Mouse (Mus musculus) forelimb bud, embryonic 11.5 days (tissue): Measurements from ENCODE around the gene Il12rb1.

Source experiments
- DNase-seq: peaks from one replicate; pipeline ENCODE4 v3.0.0-alpha.2; 2012; ENCODE audit warnings: low read depth, low spot score

The Il12rb1 gene

GRCm38 (mm10) chr8:70827796-70828195, 19.5 kb downstream of the Il12rb1 start:
- DNase-seq: no peak

DNA sequence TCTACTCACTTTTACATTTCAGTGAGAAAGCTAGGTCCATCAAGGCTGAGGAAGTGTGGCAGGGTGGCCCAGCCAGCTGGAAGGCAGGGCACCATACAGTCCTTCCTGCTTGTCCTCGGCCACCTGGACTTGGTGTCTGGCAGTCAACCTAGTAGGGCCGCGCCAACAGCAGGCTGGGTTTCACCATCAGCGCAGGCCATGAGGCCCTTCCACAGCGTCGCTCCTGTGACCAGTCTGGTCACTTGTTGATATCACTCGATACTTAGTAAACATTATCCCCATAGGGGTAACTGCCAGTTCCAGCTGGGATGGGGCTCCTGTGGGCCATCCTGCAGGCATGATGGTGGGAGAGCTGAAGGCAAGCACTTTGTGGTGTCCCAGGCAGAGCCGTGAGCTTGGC, 23.3 kb downstream of the Il12rb1 start:
- DNase-seq: no peak

DNA sequence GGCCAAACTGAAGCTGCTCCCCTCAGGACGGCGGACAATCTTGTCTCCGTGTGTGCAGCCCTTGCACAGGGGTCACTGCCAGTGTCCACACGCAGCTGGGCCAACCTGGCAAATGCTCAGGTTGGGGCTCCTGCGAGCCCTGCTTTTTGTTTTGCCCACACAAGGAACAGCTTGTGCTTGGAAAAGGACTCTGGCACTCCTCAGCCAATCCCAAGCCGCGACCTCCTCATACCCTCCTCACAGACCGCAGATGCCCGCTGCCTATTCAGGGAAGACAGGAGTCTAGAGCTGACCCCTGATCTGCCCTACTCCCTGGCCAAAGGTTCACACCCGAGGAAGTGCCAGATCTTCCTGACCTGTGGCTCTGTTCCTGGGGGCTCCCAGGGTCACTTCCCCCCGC, 24.1 kb downstream of the Il12rb1 start:
- no peak for DNase-seq

GRCm38 (mm10) chr8:70833018-70833482, 24.8 kb downstream of the Il12rb1 start:
- no peak for DNase-seq

GRCm38 (mm10) chr8:70833520-70833919, 25.3 kb downstream of the Il12rb1 start:
- DNase-seq: no peak

GRCm38 (mm10) chr8:70834071-70834470, 25.8 kb downstream of the Il12rb1 start:
- no peak for DNase-seq

DNA sequence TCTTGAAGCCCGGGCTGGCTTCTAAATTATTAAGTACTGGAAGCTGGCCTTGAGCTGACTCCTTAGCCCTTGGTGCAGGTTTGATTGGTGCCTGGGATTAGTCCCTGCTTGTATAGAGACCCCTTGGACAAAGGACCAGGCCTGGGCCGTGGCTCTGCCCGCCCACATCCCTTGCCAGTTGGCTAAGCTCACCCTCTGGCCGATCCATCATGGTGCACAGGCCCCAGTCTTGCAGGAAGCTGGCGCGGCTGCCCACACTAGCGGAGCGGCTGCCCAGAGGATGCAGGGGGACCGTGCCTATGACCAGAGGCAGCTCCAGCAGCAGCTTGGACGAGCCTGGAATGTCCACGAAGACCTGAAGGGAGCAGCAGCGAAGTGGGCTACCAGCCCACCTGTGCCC, 28.4 kb downstream of the Il12rb1 start:
- no peak for DNase-seq

- no peak for DNase-seq
Observed at GRCm38 (mm10) chr8:70838654-70839407, 30.6 kb downstream of the Il12rb1 start.

GRCm38 (mm10) chr8:70839408-70840351, 31.4 kb downstream of the Il12rb1 start, which contains the start of gene Arrdc2:
Arrdc2 (minus strand) TSS chr8:70839720.
- peak; percentile 100 for DNase-seq

GRCm38 (mm10) chr8:70840590-70840989, 32.3 kb downstream of the Il12rb1 start:
- no peak for DNase-seq

DNA sequence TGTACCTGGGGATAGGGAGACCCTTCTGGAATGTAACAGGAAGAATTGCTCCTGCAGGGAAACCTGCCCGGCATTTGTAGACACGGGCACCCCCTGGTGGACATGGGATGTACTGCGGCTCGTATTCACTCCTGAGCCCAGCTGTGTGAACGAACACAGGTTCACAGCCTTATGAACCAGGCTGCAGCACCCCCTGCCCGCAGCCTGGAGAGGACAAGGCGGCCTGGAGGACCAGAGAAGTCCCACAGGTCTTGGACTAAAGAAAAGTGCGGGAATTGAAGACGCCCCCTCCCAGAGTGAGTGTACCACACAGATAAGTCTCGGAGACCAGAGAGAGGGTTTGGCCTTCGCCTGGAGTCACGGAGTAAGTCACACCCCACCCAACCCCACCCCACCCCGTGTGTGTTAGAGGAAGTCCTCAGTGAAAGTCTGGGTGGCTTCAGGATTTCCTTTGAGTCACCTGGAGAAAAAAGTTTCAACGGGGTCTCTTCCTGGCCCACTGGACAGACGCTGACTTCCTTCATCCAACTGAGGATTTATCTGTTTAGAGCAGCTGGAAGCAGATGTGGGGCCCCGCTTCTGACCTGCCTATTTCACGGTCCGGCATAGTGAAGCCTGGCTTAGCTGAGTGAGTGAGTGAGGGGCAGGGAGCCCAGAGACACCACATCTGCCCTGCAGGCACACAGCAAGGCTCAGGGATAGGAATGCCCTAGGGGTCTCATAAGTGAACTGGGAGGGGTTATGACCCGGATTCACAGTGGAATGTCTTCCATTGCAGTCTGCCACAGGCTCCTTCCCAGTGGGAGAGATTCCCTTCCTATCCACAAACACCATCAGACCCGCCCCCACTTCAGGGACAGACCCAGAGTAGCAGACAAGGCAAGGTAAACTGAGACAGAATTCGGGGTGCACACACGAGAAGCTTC, 33.2 kb downstream of the Il12rb1 start:
- peak; percentile 92 for DNase-seq

DNA sequence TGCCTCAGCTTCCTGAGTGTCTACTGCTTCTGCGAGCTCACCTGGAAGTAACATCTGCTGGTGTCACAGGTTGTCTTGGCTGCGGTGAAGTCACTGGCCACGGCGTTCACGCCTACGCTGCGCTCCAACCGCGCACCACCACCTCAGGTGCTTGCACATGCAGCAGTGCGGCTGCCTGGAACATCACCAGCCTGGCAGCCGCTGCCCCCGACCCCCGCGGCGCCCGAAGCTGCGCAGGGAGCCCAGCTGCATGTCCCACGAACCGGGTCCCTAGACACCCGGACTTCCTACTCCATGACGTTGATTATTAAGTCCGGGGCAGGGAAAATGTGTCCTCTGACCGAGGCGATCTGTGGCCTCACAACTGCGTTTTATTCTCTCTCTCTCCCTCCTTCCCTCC, 34.2 kb downstream of the Il12rb1 start:
- DNase-seq: no peak

DNA sequence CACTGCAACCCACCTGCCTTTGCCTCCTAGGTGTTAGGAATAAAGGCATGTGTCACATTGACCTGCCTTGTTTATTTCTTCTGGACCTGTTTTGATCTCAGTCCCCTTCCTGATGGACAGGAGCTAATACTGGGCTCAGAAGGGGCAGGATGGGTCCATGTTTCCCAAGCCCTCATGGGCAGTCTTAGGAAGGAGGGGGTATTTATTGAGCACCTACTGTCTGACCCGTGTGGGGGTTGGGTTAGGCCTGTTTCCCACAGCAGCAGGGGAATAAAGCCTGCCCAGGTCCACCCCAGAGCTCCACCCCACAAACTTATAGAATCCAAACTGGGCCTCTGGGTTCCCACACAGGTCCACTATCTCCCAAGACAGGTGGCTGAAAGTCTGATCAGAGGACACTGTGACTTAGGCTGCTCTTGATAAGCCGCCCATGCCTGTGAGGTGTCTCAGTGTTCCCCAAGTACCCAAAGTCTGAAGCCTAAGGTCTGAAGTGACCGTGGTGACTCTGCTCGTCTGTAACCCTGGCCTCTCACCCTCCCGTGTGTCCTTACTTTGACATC, 35.0 kb downstream of the Il12rb1 start:
- DNase-seq: no peak

GRCm38 (mm10) chr8:70843941-70844340, 35.7 kb downstream of the Il12rb1 start:
- no peak for DNase-seq

DNA sequence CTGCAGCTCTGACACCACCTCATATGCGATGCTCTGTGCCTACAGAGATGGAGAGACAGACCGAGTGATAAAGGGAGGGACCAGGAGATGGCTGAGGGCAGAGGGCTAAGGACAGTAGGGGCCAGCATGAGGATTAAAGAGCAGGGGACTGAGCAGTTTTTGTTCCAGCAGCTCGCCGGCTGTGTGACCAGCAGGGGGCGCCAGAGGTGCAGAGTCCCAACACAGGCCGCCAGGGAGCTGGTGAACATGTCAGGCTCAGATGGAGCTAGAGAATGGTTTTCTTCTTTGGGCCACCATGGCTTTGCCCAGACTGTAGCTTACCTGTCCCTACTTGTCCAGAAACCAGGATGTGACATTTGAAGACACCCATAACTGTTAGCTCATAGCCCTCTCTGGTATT, 36.3 kb downstream of the Il12rb1 start:
- peak; percentile 87 for DNase-seq

GRCm38 (mm10) chr8:70845108-70845507, 36.9 kb downstream of the Il12rb1 start:
- DNase-seq: no peak

DNA sequence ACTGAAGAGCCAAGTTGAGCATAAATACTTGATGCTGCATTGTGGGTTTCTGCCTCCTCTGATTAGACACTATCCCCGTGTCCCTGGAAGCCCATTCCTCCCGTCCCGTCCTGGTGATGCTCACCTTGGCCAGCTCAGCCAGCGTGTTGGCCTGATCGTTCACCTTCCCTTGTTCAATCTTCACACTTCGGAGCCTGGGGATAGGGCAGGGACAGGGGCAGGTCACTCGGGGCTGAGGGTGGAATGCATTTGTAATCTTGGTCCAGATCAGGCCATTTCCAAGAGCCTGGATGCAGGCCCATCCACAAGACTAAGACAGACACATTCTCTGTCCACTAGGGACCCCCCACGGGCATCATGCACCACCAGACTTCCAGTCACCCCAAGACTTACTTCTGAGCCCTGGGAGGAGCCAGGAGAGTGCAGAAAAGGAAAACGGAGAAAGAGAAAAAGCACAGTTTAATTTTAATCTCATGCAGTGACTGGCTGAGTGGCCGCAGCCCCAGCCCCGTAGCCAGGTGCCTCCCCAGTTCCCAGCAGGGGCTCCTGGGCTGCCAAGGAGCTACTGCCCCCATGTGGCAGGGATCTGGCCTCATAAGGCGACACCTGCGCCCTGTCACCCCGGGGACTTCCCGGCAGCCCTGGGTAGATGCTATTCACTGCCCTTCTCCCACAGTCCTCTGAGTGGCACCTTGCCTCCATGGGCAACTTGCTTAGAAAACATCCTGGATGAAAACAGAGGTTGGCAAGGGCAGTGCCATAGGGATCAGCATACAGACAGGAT, 38.3 kb downstream of the Il12rb1 start:
- DNase-seq: no peak

GRCm38 (mm10) chr8:70849333-70849990, 41.2 kb downstream of the Il12rb1 start:
- DNase-seq: no peak

DNA sequence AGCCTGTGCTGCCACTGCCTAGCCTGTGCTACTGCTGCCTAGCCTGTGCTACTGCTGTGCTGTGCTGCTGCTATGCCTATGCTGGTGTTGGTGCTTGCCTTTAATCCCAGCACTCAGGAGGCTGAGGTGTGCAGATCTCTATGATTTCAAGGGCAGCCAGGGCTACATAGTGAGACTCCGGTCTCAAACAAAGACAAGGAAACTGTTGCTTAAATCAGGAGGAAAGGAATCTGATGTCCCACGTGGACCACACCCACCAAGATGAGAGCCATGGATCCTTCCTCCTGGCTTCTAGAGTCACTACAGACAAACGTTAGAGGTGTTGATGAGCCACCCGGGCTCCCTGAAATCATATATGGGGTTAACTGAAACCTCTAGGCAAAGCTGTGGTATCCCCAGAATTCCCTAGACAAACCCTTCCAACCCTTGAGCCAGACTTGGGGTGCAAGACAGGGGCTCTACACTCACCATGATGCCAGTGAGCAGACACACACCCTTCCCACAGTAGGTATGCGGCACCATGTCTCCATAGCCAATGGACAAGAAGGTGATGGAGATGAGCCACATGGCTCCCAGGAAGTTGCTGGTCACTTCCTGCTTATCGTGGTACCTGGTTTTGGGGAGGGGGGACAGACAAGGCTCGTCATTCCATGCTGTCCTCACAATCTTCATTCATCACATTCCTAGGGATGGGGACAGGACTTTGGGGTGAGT, 42.0 kb downstream of the Il12rb1 start:
- DNase-seq: no peak
